Mouse (Mus musculus): Measurements from ENCODE around the gene Rsph1. TPM values are rescaled to one million over a fixed set of nuclear protein-coding genes. Genes with fewer than 3 reads are reported as not detected.

Rsph1 gene
- polyA plus RNA-seq, 1 experiment from 2014 or later: 0.88 TPM

DNA sequence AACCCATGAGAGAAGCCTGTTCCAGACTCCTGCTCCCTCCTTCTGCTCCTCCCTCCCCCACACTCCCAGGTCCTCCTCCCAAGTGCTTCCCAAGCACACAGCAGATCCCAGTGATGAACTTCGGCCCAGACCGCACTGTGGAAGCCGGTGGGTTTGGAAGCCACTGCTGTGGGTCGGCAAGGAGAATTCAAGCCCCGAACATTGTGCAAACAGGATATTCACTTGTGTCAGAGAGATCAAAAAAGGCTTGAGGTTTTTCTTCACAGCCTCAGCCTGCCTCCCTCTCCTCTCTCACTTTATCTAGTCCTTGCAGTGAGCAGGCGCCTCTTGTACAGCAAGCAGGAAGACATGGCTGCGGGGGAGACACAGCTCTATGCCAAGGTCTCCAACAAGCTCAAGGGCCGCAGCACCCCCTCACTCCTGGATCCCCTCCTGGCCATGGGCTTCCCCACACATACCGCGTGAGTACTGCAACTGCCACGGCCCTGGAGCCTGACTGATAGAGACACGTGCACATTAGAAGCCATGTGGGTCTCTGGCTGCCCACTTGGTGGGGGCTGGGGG, 69.3 kb downstream of the Rsph1 start, which contains the start of gene Ubash3a:
TSS of gene Ubash3a (plus strand) at position 103 of the 564 bp plus-strand sequence.
- H3K4me3 ChIP-seq (ENCODE audit: low read depth, low read length): peak within 1 kb of the TSS; percentile 49

More for the DNA sequence above, 69.3 kb downstream of the Rsph1 start, which contains the start of gene Ubash3a:
- ATAC-seq (replicated peaks; ENCODE audit: low FRiP score) (peak; percentile 75), DNase-seq (ENCODE audit: low spot score) (peak; percentile 62)
- Histone ChIP-seq H3K9me3 (ENCODE audit: control insufficient read depth, low read length) (no peaks in the 10 kb centered on the region), H3K27me3 (replicated peaks; ENCODE audit: control insufficient read depth, insufficient read depth, low read length) (no peaks in the 10 kb centered on the region), H3K27ac (ENCODE audit: low read depth, low read length) (peak within 1 kb of the TSS; percentile 85), H3K4me1 (replicated peaks; ENCODE audit: control insufficient read depth, insufficient read depth, low read length) (peaks cover 16% of the 10 kb centered on the region), H3K9ac (ENCODE audit: low read depth, low read length) (peak within 1 kb of the TSS; percentile 58), H3K4me2 (peak within 1 kb of the TSS; percentile 67), H3K36me3 (ENCODE audit: control insufficient read depth, insufficient read depth, low read length) (0 out of 2 replicates have a peak, but pooled peaks cover 4% of the 10 kb centered on the region)
- 23% methylated on average over 12 of the region's 12 CpGs for WGBS

Other genes with a start within 250 kb of the Rsph1 start
- 6.5 and 6.7 TPM in 2 replicates for gene Abcg1, start 219.7 kb downstream of the Rsph1 start, polyA plus RNA-seq (2014; fragmentation: Nextera tagmentation; extraction: Ambion mirVana)
- gene Tff3, start 147.7 kb downstream of the Rsph1 start, polyA plus RNA-seq (2014; fragmentation: Nextera tagmentation; extraction: Ambion mirVana): 2.1 and 2.5 TPM in 2 replicates
- not detected in 2 replicates for gene Tff2, start 133.1 kb downstream of the Rsph1 start, polyA plus RNA-seq (2014; fragmentation: Nextera tagmentation; extraction: Ambion mirVana)
- gene Tff1, start 112.1 kb downstream of the Rsph1 start, polyA plus RNA-seq (2014; fragmentation: Nextera tagmentation; extraction: Ambion mirVana): not detected in 2 replicates
- gene Tmprss3, start 78.4 kb downstream of the Rsph1 start, polyA plus RNA-seq (2014; fragmentation: Nextera tagmentation; extraction: Ambion mirVana): 0.12 and 0.45 TPM in 2 replicates
- 37.9 and 42.5 TPM in 2 replicates for gene Ubash3a, start 69.5 kb downstream of the Rsph1 start, polyA plus RNA-seq (2014; fragmentation: Nextera tagmentation; extraction: Ambion mirVana)
- gene Slc37a1, start 9.4 kb upstream of the Rsph1 start, polyA plus RNA-seq (2014; fragmentation: Nextera tagmentation; extraction: Ambion mirVana): 6.6 and 7.7 TPM in 2 replicates
- 10.4 and 11.5 TPM in 2 replicates for gene Pde9a, start 108.8 kb upstream of the Rsph1 start, polyA plus RNA-seq (2014; fragmentation: Nextera tagmentation; extraction: Ambion mirVana)
- gene Wdr4, start 242.6 kb upstream of the Rsph1 start, polyA plus RNA-seq (2014; fragmentation: Nextera tagmentation; extraction: Ambion mirVana): 65.1 and 70.4 TPM in 2 replicates
- 331 and 352 TPM in 2 replicates for gene Ndufv3, start 242.7 kb upstream of the Rsph1 start, polyA plus RNA-seq (2014; fragmentation: Nextera tagmentation; extraction: Ambion mirVana)